Mouse (Mus musculus): ENCODE measurements around the gene Slc6a1. TPM values are rescaled to one million over a fixed set of nuclear protein-coding genes. Genes with fewer than 3 reads are reported as not detected.

The Slc6a1 gene
- total and polyA plus RNA-seq, 3 experiments: 0.04 TPM; not detected in 2

DNA sequence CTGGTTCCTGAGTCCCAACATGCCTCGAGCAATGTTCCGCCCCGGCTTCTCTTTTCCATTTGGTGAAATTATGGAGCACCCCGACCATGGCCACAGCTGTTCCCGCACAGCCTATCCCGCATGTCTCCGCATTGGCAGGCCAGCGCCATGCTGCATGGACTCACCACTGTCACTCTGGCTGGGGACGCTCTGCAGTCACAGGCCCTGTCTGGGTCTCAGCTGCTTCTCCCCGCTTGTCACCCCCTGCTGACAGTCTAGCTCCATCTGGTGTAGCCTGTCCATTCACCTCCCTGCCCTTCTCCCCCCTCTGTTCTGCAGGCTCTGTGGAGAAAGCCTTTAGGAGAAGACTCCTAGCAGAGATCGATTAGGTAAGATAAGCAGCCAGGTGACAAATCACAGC, 18.3 kb downstream of the Slc6a1 start:
- Histone ChIP-seq H3K9ac (ENCODE audit: insufficient read depth, low read depth) (no peak overlapping the region), H3K4me2 (ENCODE audit: insufficient read depth, low read depth, poor library complexity, severe bottlenecking) (no peak overlapping the region), H3K79me2 (replicated peaks; ENCODE audit: control insufficient read depth, extremely low read depth, insufficient read depth, poor library complexity, severe bottlenecking) (no peaks in the 10 kb centered on the region), H3K4me3 (replicated peaks in 1 of 3; ENCODE audit: low read depth in 2 of 3, low read length in 2 of 3, poor library complexity in 1 of 3) (no peak overlapping the region), H3K27ac (ENCODE audit: insufficient read depth, low read depth) (no peak overlapping the region), H3K4me1 (ENCODE audit: control insufficient read depth in 1 of 2, insufficient read depth in 2 of 2) (no peaks in the 10 kb centered on the region), H3K36me3 (replicated peaks in 1 of 2; ENCODE audit: control insufficient read depth in 1 of 2, insufficient read depth in 1 of 2, low read length in 1 of 2) (no peaks in the 10 kb centered on the region), H3K9me3 (replicated peaks; ENCODE audit: low read length) (no peaks in the 10 kb centered on the region), H3K27me3 (replicated peaks) (peaks cover 85% of the 10 kb centered on the region)
- no peak for TF ChIP-seq HCFC1 (IDR thresholded peaks at IDR 0.05; ENCODE audit: low read depth, low read length)
- TF ChIP-seq USF1 (IDR thresholded peaks at IDR 0.05; ENCODE audit: low read depth, low read length): no peak
- no peak for TF ChIP-seq SIN3A (IDR thresholded peaks at IDR 0.05; ENCODE audit: low read length)
- no peak for TF ChIP-seq ETS1 (conservative IDR thresholded peaks at IDR 0.05; ENCODE audit: low read depth, low read length)
- TF ChIP-seq ELF1 (IDR thresholded peaks at IDR 0.05; ENCODE audit: low read depth, low read length): no peak
- TF ChIP-seq SMC3 (IDR thresholded peaks at IDR 0.05; ENCODE audit: low read depth, low read length): no peak
- no peak for TF ChIP-seq KAT2A (IDR thresholded peaks at IDR 0.05; ENCODE audit: insufficient replicate concordance, low read length)
- TF ChIP-seq RCOR1 (conservative IDR thresholded peaks at IDR 0.05; ENCODE audit: low read depth, low read length): no peak
- no peak for TF ChIP-seq GABPA (IDR thresholded peaks at IDR 0.05; ENCODE audit: insufficient replicate concordance, low read depth, low read length)
- TF ChIP-seq TBP (conservative IDR thresholded peaks at IDR 0.05; ENCODE audit: low read depth, low read length): no peak
- TF ChIP-seq PAX5 (IDR thresholded peaks at IDR 0.05; ENCODE audit: low read length): no peak
- TF ChIP-seq JUN (IDR thresholded peaks at IDR 0.05; ENCODE audit: insufficient read depth, low read depth, low read length): no peak
- no peak for TF ChIP-seq NELFE (IDR thresholded peaks at IDR 0.05; ENCODE audit: low read depth, low read length)
- TF ChIP-seq MYC (IDR thresholded peaks at IDR 0.05; ENCODE audit: low read depth, low read length): no peak
- dilution Hi-C loops (cut with MboI; ENCODE audit: extremely low pct_ligation_motif_present, extremely low pct_unique_long_range_greater_than_20kb, low sequenced_read_pairs) (no loop called here), in situ Hi-C loops (cut with MboI; ENCODE audit: low pct_ligation_motif_present, low pct_unique_long_range_greater_than_20kb, low sequenced_read_pairs) (loop anchor here (10.0 kb wide), 1 partner anchor 76 kb away; no protein-coding TSS in a partner anchor)
- DNase-seq (ENCODE audit: extremely low read depth): no peak

DNA sequence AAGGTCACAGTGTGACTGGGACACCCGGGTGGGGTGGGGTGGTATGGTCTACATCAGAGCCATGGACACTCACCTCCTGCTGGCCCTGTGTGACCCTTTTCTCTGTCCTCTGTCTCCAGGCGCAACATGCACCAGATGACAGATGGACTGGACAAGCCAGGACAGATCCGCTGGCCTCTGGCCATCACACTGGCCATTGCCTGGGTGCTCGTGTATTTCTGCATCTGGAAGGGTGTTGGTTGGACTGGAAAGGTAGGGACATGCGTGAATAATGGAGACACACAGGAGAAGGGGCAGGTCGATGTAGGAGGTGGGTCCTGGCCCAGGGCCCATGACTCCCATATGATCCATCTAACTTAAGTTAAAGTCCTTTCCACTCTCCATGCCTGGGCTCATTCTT, 22.2 kb downstream of the Slc6a1 start:
- dilution Hi-C loops (cut with MboI; ENCODE audit: extremely low pct_ligation_motif_present, extremely low pct_unique_long_range_greater_than_20kb, low sequenced_read_pairs) (no loop called here), in situ Hi-C loops (cut with MboI; ENCODE audit: low pct_ligation_motif_present, low pct_unique_long_range_greater_than_20kb, low sequenced_read_pairs) (loop anchor here (10.0 kb wide), 1 partner anchor 80 kb away; no protein-coding TSS in a partner anchor)
- no peak overlapping the region for H3K9ac ChIP-seq (ENCODE audit: insufficient read depth, low read depth)
- H3K36me3 ChIP-seq (replicated peaks in 1 of 2; ENCODE audit: control insufficient read depth in 1 of 2, insufficient read depth in 1 of 2, low read length in 1 of 2): no peaks in the 10 kb centered on the region
- no peak overlapping the region for H3K4me3 ChIP-seq (replicated peaks in 1 of 3; ENCODE audit: low read depth in 2 of 3, low read length in 2 of 3, poor library complexity in 1 of 3)
- TF ChIP-seq TBP (conservative IDR thresholded peaks at IDR 0.05; ENCODE audit: low read depth, low read length) (no peak), MXI1 (IDR thresholded peaks at IDR 0.05; ENCODE audit: low read depth, low read length) (no peak), MAX (IDR thresholded peaks at IDR 0.05; ENCODE audit: low read length) (no peak), JUN (IDR thresholded peaks at IDR 0.05; ENCODE audit: insufficient read depth, low read depth, low read length) (no peak), IRF4 (IDR thresholded peaks at IDR 0.05; ENCODE audit: low read depth, low read length) (no peak), POLR2A (IDR thresholded peaks at IDR 0.05; ENCODE audit: low read depth, low read length) (no peak), ZC3H11A (IDR thresholded peaks at IDR 0.05; ENCODE audit: low read depth, low read length) (no peak), ZMIZ1 (IDR thresholded peaks at IDR 0.05; ENCODE audit: low read depth, low read length) (no peak), CHD2 (IDR thresholded peaks at IDR 0.05; ENCODE audit: low read length) (no peak), MAZ (IDR thresholded peaks at IDR 0.05; ENCODE audit: low read depth, low read length) (no peak), ETS1 (conservative IDR thresholded peaks at IDR 0.05; ENCODE audit: low read depth, low read length) (no peak), UBTF (IDR thresholded peaks at IDR 0.05; ENCODE audit: low read depth, low read length) (no peak), HCFC1 (IDR thresholded peaks at IDR 0.05; ENCODE audit: low read depth, low read length) (no peak)
- H3K27me3 ChIP-seq (replicated peaks): peaks cover 87% of the 10 kb centered on the region
- no peak overlapping the region for H3K27ac ChIP-seq (ENCODE audit: insufficient read depth, low read depth)
- H3K4me2 ChIP-seq (ENCODE audit: insufficient read depth, low read depth, poor library complexity, severe bottlenecking): no peak overlapping the region
- DNase-seq (ENCODE audit: extremely low read depth): no peak
- H3K9me3 ChIP-seq (replicated peaks; ENCODE audit: low read length): no peaks in the 10 kb centered on the region
- H3K4me1 ChIP-seq (ENCODE audit: control insufficient read depth in 1 of 2, insufficient read depth in 2 of 2): 0 out of 4 replicates have a peak, but pooled peaks cover 0 to 3% of the 10 kb centered on the region in 2 experiments
- no peaks in the 10 kb centered on the region for H3K79me2 ChIP-seq (replicated peaks; ENCODE audit: control insufficient read depth, extremely low read depth, insufficient read depth, poor library complexity, severe bottlenecking)
